In genomic region chr10:117433547-117434292, GRCm38 (mm10) we compare ENCODE assay signal across 15 mouse cellular contexts. TPM values are rescaled to one million over a fixed set of nuclear protein-coding genes. Genes with fewer than 3 reads are reported as not detected.
DNase-seq lines count a peak whose midpoint lies in the region; ATAC-seq lines count a peak whose summit lies in the region.
"Had no signal": no experiment of that assay in that cellular context is flagged by ENCODE, and none has a peak within 500 bp of the region (broad histone marks: within the 10 kb centered on the region; RNA-seq: fewer than 3 reads in every experiment).

No protein-coding gene starts in this region.

- ATAC-seq in neutrophil, adult 5-6 weeks (ENCODE audit: extremely low read depth, insufficient number of reproducible peaks, low FRiP score, poor library complexity, severe bottlenecking): peak; percentile 21; the same call in 1 of the 2 replicates
- no peak for ATAC-seq in CD4-positive, CD25-positive, alpha-beta regulatory T cell, adult 4 months
- ATAC-seq: activated CD4-positive, CD25-positive, alpha-beta regulatory T cell, adult 4 months; forebrain, embryonic 16.5 days had no signal

- DNase-seq in lung, postnatal 25 days (ENCODE audit: low spot score): peak; percentile 25
- no peak for DNase-seq in lung, postnatal 14 days
- peak; percentile 91 for DNase-seq in A20 (ENCODE audit: low read depth, low spot score)
- peak; percentile 31 for DNase-seq in thymus, postnatal 25 days
- DNase-seq in adrenal gland, postnatal 36 days: no peak
- DNase-seq: adrenal gland, postnatal 14 days; cerebellum, postnatal 10 days; gastrocnemius, postnatal 14 days; heart, postnatal 14 days; kidney, adult 18-20 months; layer of hippocampus, adult 9-11 months had no signal

RNA-seq across cellular contexts. Expression of gene Cpsf6, which starts 53.9 kb away (rescaled TPM):
- 121 and 129 TPM in 2 replicates for total RNA-seq in neutrophil, adult 5-6 weeks (2017)
- 100 to 1,000 TPM; 116 to 124 TPM for polyA plus RNA-seq in CD4-positive, CD25-positive, alpha-beta regulatory T cell, adult 4 months (2017; shearing (Covaris generic))
- total RNA-seq in adrenal gland, postnatal 36 days (2021): 10 to 100 TPM; 61.3 to 77.6 TPM

Comparison
In these comparisons a context has a peak if more than half of its experiments do, and no peak if none do; other contexts are left out.
1. DNase-seq: peak in lung, postnatal 25 days (single experiment), A20 (single experiment) and thymus, postnatal 25 days (single experiment); none in lung, postnatal 14 days (single experiment) and adrenal gland, postnatal 36 days (0 of 2).